ENCODE assay signal across 1 mouse cellular context in the genomic region with DNA sequence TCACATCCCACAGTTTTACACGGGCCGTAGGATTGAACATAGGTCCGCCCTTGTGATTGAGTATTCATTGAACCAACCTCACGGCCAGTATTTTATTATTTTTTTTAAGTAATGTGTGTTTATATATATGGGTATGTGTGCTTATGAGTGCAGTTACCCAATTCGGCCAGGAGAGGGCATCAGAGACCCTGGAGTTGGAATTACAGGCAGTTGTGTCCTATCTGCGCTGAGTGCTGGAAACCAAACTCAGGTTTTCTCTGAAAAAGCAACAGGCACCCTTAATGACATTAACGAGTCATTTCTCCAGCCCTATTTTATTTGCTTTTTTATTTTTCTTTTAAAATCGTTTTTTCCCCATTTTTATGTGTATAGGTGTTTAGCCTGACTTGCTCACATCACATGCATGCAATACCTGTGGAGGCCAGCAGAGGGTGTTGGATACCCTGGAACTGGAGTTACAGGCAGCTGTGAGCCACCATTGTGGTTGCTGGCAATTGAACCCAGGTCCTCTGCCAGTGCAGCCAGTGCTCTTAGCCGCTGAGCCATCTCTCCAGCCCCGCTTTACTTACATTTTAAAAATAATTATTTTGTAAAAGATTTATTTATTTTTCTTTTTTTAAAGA.
TF ChIP-seq lines count a peak whose summit lies in the region.

No protein-coding gene starts in this region.

TF ChIP-seq in CH12.LX, 34 proteins besides CTCF, POLR2A, EP300 and RAD21:
- TF ChIP-seq ZNF384 (IDR thresholded peaks at IDR 0.05; ENCODE audit: low read depth, low read length) (no peak), PAX5 (IDR thresholded peaks at IDR 0.05; ENCODE audit: low read length) (no peak), JUN (IDR thresholded peaks at IDR 0.05; ENCODE audit: insufficient read depth, low read depth, low read length) (no peak), POLR2AphosphoS2 (IDR thresholded peaks at IDR 0.05; ENCODE audit: low read depth, low read length) (no peak), SMC3 (IDR thresholded peaks at IDR 0.05; ENCODE audit: low read depth, low read length) (peak; percentile 41; the same call in 1 of the 2 replicates), TCF12 (IDR thresholded peaks at IDR 0.05; ENCODE audit: low read depth, low read length) (no peak), CHD2 (IDR thresholded peaks at IDR 0.05; ENCODE audit: low read length) (no peak)
